Mouse (Mus musculus): ENCODE measurements around the gene Fam213a.

GRCm38 (mm10) chr14:40947431-40948394, 65.9 kb downstream of the Fam213a start:
- no peak for TF ChIP-seq CTCF (IDR thresholded peaks at IDR 0.05; ENCODE audit: borderline replicate concordance, insufficient read depth, low read depth, low read length)
- no peak for TF ChIP-seq POLR2A (IDR thresholded peaks at IDR 0.05; ENCODE audit: borderline replicate concordance, insufficient read depth, low read length)
